Mouse (Mus musculus) heart, postnatal 14 days (tissue): ENCODE data around the gene Cenpc1. TPM values are rescaled to one million over a fixed set of nuclear protein-coding genes. Genes with fewer than 3 reads are reported as not detected.

Experiments used
- DNase-seq, 2 experiments: peaks; one replicate each; pipeline ENCODE4 v3.0.0; 2021 to 2022
- intact Hi-C: fragments of 180-260 bp; cut with DNase I; formaldehyde crosslinking; loops from one replicate; pipeline ENCODE4 v1.15.1; 2025
- long read RNA-seq, 2 experiments: library from polyadenylated mRNA; stranded (forward); transcript quantifications; one replicate each; pipeline ENCODE4 v2.0.0; 2021
- total RNA-seq, 2 experiments: library from RNA; stranded (reverse); gene quantifications; 2 replicates each; pipeline ENCODE4 v1.2.3; 2021

Gene Cenpc1
- 1 to 10 TPM; 7.3 to 7.8 TPM for total RNA-seq
- long read RNA-seq, experiment 1, partial matches to known transcripts, result 1 of 6 reads
- long read RNA-seq, experiment 1, other reads (novel, unspliced or antisense), result 4 of 6 reads
- long read RNA-seq, experiment 2, partial matches to known transcripts, result 1 of 7 reads
- long read RNA-seq, experiment 2, other reads (novel, unspliced or antisense), result 2 of 7 reads

DNA sequence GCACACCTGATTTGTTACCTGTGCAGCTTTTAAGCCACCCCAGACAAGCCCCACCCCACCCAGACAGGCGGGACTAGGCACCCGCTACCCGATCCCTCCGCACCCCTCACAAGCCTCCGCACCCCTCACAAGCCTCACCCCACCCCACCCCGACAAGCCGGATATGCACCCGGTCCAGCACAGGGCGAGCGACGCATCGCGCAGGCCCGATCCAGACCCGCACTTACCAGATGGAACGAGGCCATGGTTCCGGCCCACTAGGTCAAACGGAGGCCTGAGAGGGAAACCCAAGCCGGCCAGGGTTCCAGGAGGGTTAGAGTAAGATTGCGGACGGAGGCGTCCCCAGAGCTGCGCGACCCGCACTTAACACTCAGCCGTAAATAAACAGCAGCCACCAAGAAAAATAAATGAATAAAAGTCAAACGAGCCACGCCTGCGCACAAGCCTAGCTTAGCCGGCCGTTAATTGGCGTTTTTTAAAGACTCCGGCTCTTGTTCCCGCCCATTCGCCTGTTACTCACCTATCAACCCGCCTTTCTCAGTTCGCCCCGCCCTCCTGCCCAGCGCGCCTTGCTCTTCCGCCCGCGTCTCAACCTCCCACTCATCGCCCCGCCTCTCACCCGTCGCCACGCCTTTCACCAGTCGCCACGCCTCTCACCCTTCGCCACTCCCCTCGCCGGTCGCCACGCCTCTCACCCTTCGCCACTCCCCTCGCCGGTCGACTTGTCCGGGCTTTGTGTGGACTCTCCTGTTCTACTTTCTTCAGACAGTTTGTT, at the start of gene Cenpc1:
TSS of gene Cenpc1 (minus strand) at position 483 of the 775 bp plus-strand sequence.
- intact Hi-C loops, result loop anchor here (5.0 kb wide), 2 partner anchors 57 to 107 kb away; partner anchors contain the start of gene Uba6
- DNase-seq, result peak; percentile 97 to 98

DNA sequence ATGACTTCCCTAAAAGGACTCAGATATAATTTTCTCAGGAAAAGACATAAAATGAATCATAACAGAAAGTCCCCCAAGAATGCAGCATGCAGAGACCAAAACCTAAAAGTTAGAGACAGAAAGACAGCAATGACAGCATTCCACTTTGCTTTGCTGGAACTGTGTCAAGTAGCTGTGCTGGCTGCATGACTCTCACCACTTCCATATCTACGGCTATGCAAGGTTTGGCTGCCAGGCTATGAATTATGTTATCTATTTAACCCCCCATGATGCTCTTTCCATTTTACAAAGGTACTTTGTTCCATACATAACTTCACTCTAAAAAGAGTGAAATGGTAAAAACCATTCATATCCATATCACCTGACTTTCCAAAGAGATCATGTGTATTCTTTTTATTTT, 48.6 kb upstream of the Cenpc1 start:
- no peak for DNase-seq
- intact Hi-C loops, result no loop called here

DNA sequence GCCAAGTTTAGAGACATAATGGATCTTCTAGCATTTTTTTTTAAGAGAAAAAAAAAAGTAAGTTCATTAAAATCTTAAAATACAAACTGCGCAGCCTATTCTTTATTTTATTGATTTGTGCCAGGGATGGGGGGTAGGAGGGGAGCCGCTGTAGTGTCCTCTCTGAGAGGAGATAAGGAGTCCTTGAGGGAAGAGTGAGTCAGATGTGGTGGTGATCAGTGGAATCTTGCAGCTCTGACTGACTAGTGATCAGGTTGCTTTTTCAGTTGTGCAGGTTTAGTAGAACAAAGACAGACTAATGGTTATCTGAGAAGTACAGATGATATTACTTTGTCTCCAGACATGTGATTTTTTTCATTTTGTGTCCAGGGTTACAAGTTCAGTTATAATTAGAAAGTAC, 47.7 kb upstream of the Cenpc1 start:
- no peak for DNase-seq
- intact Hi-C loops, result no loop called here

GRCm38 (mm10) chr5:86111074-86111473, 45.7 kb upstream of the Cenpc1 start:
- intact Hi-C loops, result no loop called here
- DNase-seq, result no peak

DNA sequence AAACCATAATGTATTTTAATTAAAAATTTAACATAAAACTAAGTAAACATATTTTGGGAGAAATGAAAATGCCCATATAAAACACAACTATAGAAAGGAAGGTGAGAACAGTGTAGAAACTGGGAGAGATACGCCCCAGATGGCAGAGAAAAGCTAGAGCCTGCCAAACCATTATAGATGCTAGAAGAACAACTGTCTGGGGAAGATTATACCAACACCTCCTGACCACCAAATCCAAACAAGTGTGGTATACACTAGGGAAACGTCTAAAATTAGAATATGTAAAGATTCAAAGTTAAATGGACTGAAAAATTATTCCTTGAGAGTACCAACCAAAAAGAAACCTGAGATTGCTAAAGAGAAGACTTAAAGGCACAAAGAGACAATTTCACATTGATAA, 41.2 kb upstream of the Cenpc1 start:
- DNase-seq, result no peak
- intact Hi-C loops, result no loop called here

DNA sequence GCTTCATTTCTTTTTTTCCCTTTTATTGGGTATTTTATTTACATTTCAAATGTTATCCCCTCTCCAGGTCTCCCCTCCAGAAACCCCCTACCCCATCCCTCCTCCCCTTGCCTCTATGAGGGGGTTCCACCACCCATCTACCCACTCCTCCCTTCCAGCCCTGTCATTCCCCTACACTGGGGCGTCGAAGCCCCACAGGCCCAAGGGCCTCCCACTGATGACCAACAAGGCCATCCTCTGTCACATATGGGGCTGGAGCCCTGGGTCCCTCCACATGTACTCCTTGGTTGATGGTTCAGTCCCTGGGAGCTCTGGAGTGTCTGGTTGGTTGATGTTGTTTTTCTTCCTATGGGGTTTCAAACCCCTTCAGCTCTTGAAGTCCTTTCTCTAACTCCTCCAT, 36.8 kb upstream of the Cenpc1 start:
- DNase-seq, result no peak
- intact Hi-C loops, result no loop called here

- no peak for DNase-seq
- intact Hi-C loops, result no loop called here
Measured at GRCm38 (mm10) chr5:86100621-86101020, 35.2 kb upstream of the Cenpc1 start.

DNA sequence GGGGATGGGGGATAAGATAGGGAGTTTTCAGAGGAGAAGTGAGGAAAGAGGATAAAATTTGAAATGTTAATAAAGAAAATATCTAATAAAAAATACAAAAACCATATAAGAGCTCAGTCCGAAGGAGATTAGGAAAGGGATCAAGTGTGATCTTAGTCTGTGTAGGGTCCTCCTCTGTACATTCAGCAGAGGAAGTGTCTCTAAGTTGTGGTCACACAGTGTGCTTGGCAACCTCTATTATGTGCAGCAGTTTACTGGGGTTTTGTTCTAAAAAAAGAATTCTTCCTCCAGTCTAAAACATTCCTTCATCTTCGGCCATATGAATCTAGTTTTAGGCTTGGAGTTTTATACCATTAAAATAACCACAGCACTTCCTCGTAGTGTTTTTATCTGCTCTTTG, 33.6 kb upstream of the Cenpc1 start:
- DNase-seq, result no peak
- intact Hi-C loops, result no loop called here

GRCm38 (mm10) chr5:86094754-86095153, 29.4 kb upstream of the Cenpc1 start:
- intact Hi-C loops, result no loop called here
- DNase-seq, result no peak

- intact Hi-C loops, result no loop called here
- no peak for DNase-seq
Measured at GRCm38 (mm10) chr5:86086751-86087150, 21.4 kb upstream of the Cenpc1 start.

GRCm38 (mm10) chr5:86084979-86085378, 19.6 kb upstream of the Cenpc1 start:
- intact Hi-C loops, result no loop called here
- no peak for DNase-seq

DNA sequence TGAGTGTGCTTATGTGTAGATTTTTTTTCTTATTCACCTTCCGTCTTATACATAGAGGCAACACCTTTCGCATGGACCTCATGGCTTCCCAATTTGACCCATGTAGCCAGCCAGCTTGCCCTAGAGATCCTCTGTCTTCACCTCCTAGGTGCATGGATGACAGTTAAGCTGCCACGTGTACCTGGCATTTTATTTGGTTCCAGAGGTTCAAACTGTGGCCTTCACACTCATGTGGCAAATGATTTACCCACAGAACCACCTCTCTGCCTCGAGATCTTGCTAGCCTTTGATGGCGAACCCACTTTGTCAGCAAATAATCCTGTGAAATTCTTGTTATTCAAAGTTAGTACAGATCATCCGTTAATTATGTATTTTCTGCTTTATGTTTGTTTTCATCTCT, 18.6 kb upstream of the Cenpc1 start:
- intact Hi-C loops, result no loop called here
- no peak for DNase-seq

GRCm38 (mm10) chr5:86078720-86079334, 13.4 kb upstream of the Cenpc1 start:
- DNase-seq, result no peak
- intact Hi-C loops, result no loop called here

GRCm38 (mm10) chr5:86072756-86073386, 7.5 kb upstream of the Cenpc1 start:
- no peak for DNase-seq
- intact Hi-C loops, result no loop called here

DNA sequence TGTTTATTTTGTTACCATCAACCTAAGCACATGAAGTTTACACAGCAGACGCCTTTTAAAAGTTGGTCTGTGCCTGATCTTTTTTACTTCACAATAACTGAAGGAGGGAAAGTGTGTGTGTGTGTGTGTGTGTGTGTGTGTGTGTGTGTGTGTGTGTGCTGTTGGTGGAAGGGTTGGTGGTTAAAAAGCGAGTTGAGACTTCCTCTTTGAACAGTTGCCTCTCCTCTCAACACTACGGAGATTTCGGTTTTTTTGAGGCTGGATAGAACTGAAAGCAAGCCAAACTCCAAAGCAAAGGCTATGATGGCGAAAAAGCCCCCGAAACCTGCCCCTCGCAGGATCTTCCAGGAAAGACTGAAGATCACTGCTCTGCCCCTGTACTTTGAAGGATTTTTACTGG, 6.2 kb upstream of the Cenpc1 start, which contains the start of gene Stap1:
TSS of gene Stap1 (plus strand) at position 209 of the 400 bp plus-strand sequence.
- no peak for DNase-seq
- intact Hi-C loops, result no loop called here

- DNase-seq, result no peak
- intact Hi-C loops, result loop anchor here (5.0 kb wide), 2 partner anchors 53 to 103 kb away; partner anchors contain the start of gene Uba6
Measured at GRCm38 (mm10) chr5:86069121-86069520, 3.7 kb upstream of the Cenpc1 start.

DNA sequence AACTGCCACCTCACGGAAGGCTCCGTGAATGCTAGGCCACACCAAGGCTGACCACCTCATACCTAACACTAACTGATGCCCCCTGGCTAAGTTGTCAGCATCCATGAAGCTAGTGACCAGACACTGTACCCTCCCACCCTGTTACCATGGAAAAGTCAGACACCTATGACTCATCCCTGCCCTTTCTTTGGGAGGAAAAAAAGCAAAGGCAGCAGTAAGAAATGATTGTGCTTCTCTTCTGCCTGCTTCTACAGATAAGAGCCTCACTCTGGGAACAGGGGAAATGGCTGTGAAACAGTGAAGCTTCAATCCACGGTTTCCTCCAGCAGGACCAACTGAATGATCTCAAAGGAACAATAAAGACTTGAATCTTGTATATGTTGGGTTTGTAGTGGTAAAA, 3.1 kb upstream of the Cenpc1 start:
- no peak for DNase-seq

GRCm38 (mm10) chr5:86066551-86066929, 1.2 kb upstream of the Cenpc1 start:
- intact Hi-C loops, result loop anchor here (5.0 kb wide), 2 partner anchors 56 to 106 kb away; partner anchors contain the start of gene Uba6
- peak; percentile 87 to 92 for DNase-seq

More for the DNA sequence above, 3.1 kb upstream of the Cenpc1 start:
- intact Hi-C loops, result loop anchor here (5.0 kb wide), 2 partner anchors 54 to 104 kb away; partner anchors contain the start of gene Uba6

GRCm38 (mm10) chr5:86065876-86066550, 630 bp upstream of the Cenpc1 start:
- DNase-seq, result no peak

DNA sequence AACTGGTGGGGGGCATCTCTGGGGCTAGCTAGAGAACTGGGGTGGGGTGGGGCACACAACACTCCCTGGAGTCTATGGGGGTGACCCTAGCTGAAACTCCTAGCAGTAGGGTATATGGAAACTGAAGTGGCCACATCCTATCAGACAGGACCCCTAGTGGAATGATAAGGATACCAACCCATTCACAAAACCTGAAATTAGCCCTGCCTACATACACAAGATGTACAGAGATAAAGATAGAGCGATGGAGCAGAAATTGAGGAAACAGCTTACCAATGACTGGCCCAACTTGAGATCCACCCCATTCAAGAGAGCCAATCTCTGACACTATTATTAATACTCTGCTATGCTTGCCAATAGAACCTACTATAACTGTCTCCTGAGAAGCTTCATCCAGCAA, 1.9 kb downstream of the Cenpc1 start:
- DNase-seq, result no peak
- intact Hi-C loops, result no loop called here

More at GRCm38 (mm10) chr5:86065876-86066550, 630 bp upstream of the Cenpc1 start:
- intact Hi-C loops, result loop anchor here (5.0 kb wide), 2 partner anchors 56 to 106 kb away; partner anchors contain the start of gene Uba6
